Mouse (Mus musculus) T-helper 2 cell (primary cell): Measurements from ENCODE around the gene Accsl.

Experiments
- in situ Hi-C: fragments of 300-600 bp; cut with MboI, MseI; formaldehyde crosslinking; loops from one replicate; pipeline ENCODE4 v1.15.1; 2025; ENCODE audit warnings: high pct_unique_total_duplicates

Gene Accsl

DNA sequence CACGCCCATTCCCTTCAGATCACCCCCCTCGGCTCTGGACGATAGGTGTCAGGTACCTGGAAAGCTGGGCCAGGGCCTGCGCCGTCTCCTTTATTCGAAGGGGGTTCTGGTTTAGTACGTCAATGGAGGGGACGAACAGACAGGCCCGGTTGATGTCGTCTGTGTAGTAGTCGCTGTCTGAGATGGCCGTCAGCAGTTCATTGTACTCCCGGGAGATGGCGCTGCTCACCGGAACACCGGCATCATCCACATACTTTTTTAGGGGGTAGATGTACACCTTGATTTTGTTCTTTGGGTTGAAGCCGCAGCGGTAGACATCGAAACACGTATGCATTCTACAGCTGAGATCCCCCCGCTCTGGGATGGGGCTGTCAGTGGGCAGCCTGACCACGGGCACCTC is 55.6 kb downstream of the Accsl start:
- in situ Hi-C loops: no loop called here

DNA sequence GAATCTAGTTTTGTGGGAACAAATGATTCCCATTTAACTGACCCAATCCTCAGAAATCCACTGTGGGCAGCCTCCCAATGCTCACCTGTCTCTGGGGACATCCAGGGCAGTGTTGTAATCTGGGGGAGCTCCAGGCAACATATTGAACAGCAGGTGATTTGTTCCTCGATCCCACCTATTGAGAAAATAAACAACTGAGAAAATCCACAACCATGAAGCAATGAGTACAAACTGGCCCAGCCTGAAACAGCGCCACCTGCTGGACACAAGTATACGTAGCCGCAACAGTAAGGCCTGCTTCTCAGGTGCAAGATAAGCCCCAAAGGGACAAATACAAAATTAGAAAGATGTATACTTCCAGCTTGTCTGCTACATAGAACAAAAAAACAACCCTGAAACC is 57.1 kb downstream of the Accsl start:
- in situ Hi-C loops: no loop called here

DNA sequence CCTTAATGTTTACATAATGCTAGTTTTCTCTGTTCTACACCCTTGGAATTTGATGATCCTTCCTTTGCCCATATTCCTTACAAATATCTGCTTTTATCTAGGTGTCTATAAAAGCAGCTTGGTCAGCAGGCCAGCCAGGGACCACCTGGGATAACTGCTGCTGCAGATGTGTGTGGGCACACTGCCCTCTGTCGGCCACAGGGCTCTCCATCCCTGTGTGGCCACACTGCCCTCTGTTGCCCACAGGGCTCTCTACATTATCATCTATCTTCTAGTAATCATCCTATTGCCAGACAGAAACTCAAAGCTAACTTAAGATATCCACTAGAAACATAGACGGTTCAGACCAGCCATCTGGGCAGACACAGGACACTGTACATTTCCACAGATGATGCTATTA is 59.0 kb downstream of the Accsl start:
- in situ Hi-C loops: no loop called here

DNA sequence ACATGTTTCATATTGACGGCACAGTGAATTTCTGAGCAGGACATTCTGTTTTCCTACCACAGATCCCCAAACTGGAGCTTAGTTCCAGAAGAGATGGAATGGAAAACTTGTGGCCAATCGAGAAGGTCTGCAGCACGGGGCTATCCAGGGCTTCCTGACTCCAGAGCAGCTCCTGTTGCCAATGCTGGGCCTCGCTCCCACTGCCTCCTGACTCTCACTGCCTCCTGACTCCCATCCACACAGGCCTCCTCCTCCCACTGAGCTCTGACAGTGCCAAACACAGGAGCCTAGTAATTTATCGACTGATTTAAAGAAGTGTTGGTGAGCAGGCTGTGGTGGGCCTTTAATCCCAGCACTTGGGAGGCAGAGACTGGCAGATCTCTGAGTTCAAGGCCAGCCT is 60.9 kb downstream of the Accsl start:
- in situ Hi-C loops: no loop called here

DNA sequence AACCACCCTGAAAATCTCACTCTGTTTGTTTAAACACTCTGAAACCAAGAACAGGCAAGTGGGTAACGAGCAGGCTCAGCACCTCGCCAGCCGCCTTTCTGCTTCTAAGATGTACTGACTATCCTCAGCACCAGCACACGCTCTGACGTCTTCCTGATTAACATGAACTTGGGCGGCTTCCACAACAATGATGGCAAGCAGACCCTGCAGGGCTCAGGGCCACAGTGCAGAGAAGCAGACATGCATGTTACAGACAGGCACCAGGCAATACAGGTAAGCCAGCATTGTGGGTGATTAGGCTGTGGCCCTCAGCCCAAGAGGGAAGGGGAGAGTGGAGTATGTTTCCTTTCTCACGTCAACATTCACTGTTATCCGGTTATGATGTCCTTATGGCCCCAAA is 61.5 kb downstream of the Accsl start:
- in situ Hi-C loops: no loop called here

DNA sequence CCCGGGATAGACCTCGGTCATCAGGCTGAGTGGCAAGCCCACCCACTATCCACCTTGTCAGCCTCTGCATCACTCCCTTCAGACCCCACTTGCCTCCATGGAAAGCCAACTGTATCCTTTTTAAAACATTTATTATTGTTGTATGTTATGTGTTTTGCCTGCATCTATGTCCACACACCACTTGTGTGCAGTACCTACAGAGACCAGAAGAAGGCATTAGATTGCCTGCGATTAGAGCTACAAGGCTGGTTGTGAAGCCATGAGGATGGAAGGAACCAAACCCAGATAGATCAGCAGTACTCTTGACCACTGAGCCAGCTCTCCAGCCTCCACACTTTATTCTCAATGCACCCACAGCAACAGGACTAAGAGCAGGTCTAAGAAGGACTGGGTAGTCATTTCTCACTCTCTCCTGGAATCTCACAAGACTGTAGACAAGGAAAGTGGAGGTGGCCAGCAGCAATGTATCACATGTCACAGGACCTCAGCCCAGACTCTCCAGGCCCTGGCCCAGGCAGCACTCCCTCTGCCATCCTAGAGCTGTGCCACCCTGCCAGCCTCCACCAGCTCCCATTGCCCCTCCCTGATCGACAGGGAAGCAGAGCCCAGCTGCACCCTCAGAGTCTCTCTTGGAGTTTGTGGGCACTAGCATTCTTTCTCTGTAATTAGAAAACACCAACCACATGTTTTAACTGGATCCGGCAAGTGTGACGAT is 62.3 kb downstream of the Accsl start:
- in situ Hi-C loops: no loop called here

DNA sequence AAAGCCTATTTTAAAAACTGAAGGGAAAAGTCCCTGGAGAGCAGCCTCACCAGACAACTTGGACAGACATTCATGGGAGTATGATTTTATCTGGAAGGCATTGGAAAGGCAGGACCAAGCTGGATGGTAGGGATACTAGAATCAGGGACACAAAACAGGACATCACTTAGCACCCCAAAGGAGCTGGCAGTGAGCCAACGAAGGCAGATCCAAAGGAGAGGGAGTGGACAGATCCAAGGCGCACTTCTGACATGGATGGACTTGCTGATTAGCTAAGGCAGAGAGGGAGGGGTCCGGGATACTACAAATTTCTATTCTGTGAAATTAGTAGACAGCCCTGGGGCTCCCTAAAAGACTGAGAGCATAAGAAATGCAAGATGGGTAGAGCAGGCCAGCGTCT is 63.4 kb downstream of the Accsl start:
- in situ Hi-C loops: no loop called here
